21 mouse cellular contexts compared by ENCODE assay signal in the genomic region with DNA sequence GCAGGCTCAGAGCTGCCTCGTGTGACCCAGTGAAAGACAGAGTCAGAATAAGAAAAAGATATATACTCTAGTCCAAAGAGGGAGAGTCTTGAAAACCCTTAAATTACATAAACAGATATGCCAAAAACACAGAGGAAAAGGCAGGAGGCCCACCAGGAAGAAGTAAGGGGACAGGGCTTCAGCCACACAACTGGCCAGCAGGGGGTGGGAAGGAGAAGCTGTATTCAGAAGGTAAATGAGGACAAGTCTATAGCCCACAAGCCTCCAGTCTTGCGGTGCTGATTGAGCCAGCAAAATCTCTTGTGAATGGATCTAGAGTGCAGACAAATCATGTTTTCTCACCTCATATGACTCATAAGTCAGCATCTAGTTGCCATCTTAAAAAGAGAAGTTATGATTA.
DNase-seq lines count a peak whose midpoint lies in the region; ATAC-seq and TF ChIP-seq lines count a peak whose summit lies in the region.
"Had no signal": no experiment of that assay in that cellular context is flagged by ENCODE, and none has a peak within 500 bp of the region (broad histone marks: within the 10 kb centered on the region; RNA-seq: fewer than 3 reads in every experiment).

No protein-coding gene starts in this region.

- peak; percentile 21; the same call in 1 of the 2 replicates for TF ChIP-seq CTCF in heart, adult 2 months (IDR thresholded peaks at IDR 0.05)
- TF ChIP-seq CTCF in stomach, postnatal 0 days (IDR thresholded peaks at IDR 0.05; ENCODE audit: low read depth), result peak; percentile 32; the same call in 1 of the 2 replicates

- no peaks in the 10 kb centered on the region for H3K36me3 ChIP-seq in heart, adult 2 months (ENCODE audit: control insufficient read depth, insufficient read depth, low read length)
- H3K36me3 ChIP-seq in liver, embryonic 11.5 days (ENCODE audit: control insufficient read depth, insufficient read depth, low read length), result no peaks in the 10 kb centered on the region
- no peaks in the 10 kb centered on the region for H3K36me3 ChIP-seq in stomach, postnatal 0 days (ENCODE audit: control insufficient read depth, insufficient read depth, low read length)
- H3K36me3 ChIP-seq: embryonic facial prominence, embryonic 12.5 days; G1E; hindbrain, embryonic 10.5 days had no signal

- 89% methylated on average over 2 of the region's 2 CpGs for WGBS in heart, adult 2 months
- 64% methylated on average over 2 of the region's 2 CpGs for WGBS in liver, embryonic 11.5 days
- WGBS in stomach, postnatal 0 days, result 72% methylated on average over 2 of the region's 2 CpGs

- no peak for TF ChIP-seq POLR2A in heart, adult 2 months (IDR thresholded peaks at IDR 0.05; ENCODE audit: insufficient read depth, low read depth, low read length)

- no peak overlapping the region for H3K4me3 ChIP-seq in heart, adult 2 months
- no peak overlapping the region for H3K4me3 ChIP-seq in liver, embryonic 11.5 days (ENCODE audit: low read depth, low read length)
- no peak overlapping the region for H3K4me3 ChIP-seq in stomach, postnatal 0 days (ENCODE audit: low read depth, low read length)
- H3K4me3 ChIP-seq: embryonic facial prominence, embryonic 12.5 days; gastrocnemius, adult 2 months; hindbrain, embryonic 10.5 days had no signal

- no peaks in the 10 kb centered on the region for H3K4me1 ChIP-seq in heart, adult 2 months (ENCODE audit: control insufficient read depth, insufficient read depth, low read length)
- no peaks in the 10 kb centered on the region for H3K4me1 ChIP-seq in liver, embryonic 11.5 days (replicated peaks; ENCODE audit: control insufficient read depth, insufficient read depth, low read length)
- no peaks in the 10 kb centered on the region for H3K4me1 ChIP-seq in stomach, postnatal 0 days (replicated peaks; ENCODE audit: control insufficient read depth, insufficient read depth)
- H3K4me1 ChIP-seq: embryonic facial prominence, embryonic 12.5 days; hindbrain, embryonic 10.5 days had no signal

- intact Hi-C loops in heart, adult 2 months (cut with DNase I), result no loop called here

- no peak for TF ChIP-seq EP300 in heart, adult 2 months (IDR thresholded peaks at IDR 0.05; ENCODE audit: insufficient read depth, low read depth, low read length)
- no peak for TF ChIP-seq EP300 in stomach, postnatal 0 days (optimal IDR thresholded peaks at IDR 0.05)

- no peaks in the 10 kb centered on the region for H3K9me3 ChIP-seq in liver, embryonic 11.5 days (ENCODE audit: control insufficient read depth, low read length)
- no peaks in the 10 kb centered on the region for H3K9me3 ChIP-seq in stomach, postnatal 0 days (ENCODE audit: control insufficient read depth, low read length)
- H3K9me3 ChIP-seq: embryonic facial prominence, embryonic 12.5 days; G1E; hindbrain, embryonic 10.5 days had no signal

- DNase-seq in heart, adult 2 months, result no peak
- no peak for DNase-seq in heart, adult 18-20 months
- DNase-seq in liver, embryonic 11.5 days (ENCODE audit: low spot score), result peak; percentile 10
- DNase-seq in liver, result no peak
- peak; percentile 9 for DNase-seq in thymus, postnatal 4 days
- DNase-seq in thymus, postnatal 14 days, result no peak
- DNase-seq in stomach, postnatal 0 days (ENCODE audit: low spot score), result no peak
- no peak for DNase-seq in right cerebral cortex, adult 18-20 months
- DNase-seq: adrenal gland, postnatal 14 days; cerebellum, adult 11-12 months; cerebellum, adult 9-10 months; cerebellum, postnatal 25 days; gastrocnemius, adult 2 months; gastrocnemius, postnatal 25 days had no signal

- no peaks in the 10 kb centered on the region for H3K27me3 ChIP-seq in heart, adult 2 months (ENCODE audit: control insufficient read depth, insufficient read depth, low read length)
- no peaks in the 10 kb centered on the region for H3K27me3 ChIP-seq in liver, embryonic 11.5 days (replicated peaks; ENCODE audit: control insufficient read depth, insufficient read depth, low read length)
- H3K27me3 ChIP-seq in stomach, postnatal 0 days (ENCODE audit: control insufficient read depth, insufficient read depth, low read length), result no peaks in the 10 kb centered on the region
- H3K27me3 ChIP-seq: embryonic facial prominence, embryonic 12.5 days had no signal

- no peak overlapping the region for H3K9ac ChIP-seq in heart, adult 2 months (ENCODE audit: low read depth, low read length)
- H3K9ac ChIP-seq in liver, embryonic 11.5 days (ENCODE audit: low read depth, low read length), result no peak overlapping the region
- no peak overlapping the region for H3K9ac ChIP-seq in stomach, postnatal 0 days (ENCODE audit: low read length)
- H3K9ac ChIP-seq: embryonic facial prominence, embryonic 12.5 days; hindbrain, embryonic 14.5 days had no signal

- no peak overlapping the region for H3K27ac ChIP-seq in heart, adult 2 months
- no peak overlapping the region for H3K27ac ChIP-seq in liver, embryonic 11.5 days (ENCODE audit: low read depth, low read length)
- no peak overlapping the region for H3K27ac ChIP-seq in stomach, postnatal 0 days (replicated peaks)
- H3K27ac ChIP-seq: embryonic facial prominence, embryonic 12.5 days; gastrocnemius, adult 2 months; hindbrain, embryonic 10.5 days; hindbrain, embryonic 14.5 days had no signal

- no peak for ATAC-seq in liver, embryonic 11.5 days (replicated peaks; ENCODE audit: low FRiP score)
- ATAC-seq in stomach, postnatal 0 days (ENCODE audit: low FRiP score, low TSS enrichment), result no peak
- ATAC-seq: activated CD4-positive, CD25-positive, alpha-beta regulatory T cell, adult 4 months; forebrain, embryonic 16.5 days had no signal

- no peaks in the 10 kb centered on the region for H3K79me2 ChIP-seq in heart, adult 2 months (replicated peaks; ENCODE audit: control insufficient read depth, insufficient read depth, low read length)

- no peak overlapping the region for H3K4me2 ChIP-seq in liver, embryonic 11.5 days
- H3K4me2 ChIP-seq in stomach, postnatal 0 days (replicated peaks; ENCODE audit: low read depth), result no peak overlapping the region
- H3K4me2 ChIP-seq: embryonic facial prominence, embryonic 12.5 days; heart, embryonic 11.5 days; hindbrain, embryonic 14.5 days had no signal

Comparison
In these comparisons a context has a peak if more than half of its experiments do, and no peak if none do; other contexts are left out.
1. DNase-seq: peak in liver, embryonic 11.5 days (single experiment) and thymus, postnatal 4 days (single experiment); none in heart, adult 2 months (0 of 2), heart, adult 18-20 months (0 of 2), liver (single experiment), thymus, postnatal 14 days (single experiment), stomach, postnatal 0 days (single experiment) and right cerebral cortex, adult 18-20 months (single experiment).